Mouse (Mus musculus) layer of hippocampus, postnatal 10 days (tissue): ENCODE measurements around the gene Sri. TPM values are rescaled to one million over a fixed set of nuclear protein-coding genes. Genes with fewer than 3 reads are reported as not detected.
A peak's percentile ranks its signal among the peaks of the same experiment; 100 is the strongest.
"Not testable (repeated sequence)": the region's sequence is repeated elsewhere in the genome, so short reads cannot be mapped to it uniquely, and the experiment has no call there.

Source experiments
- DNase-seq, 2 experiments: peaks; one replicate each; pipeline ENCODE4 v3.0.0; 2021; ENCODE audit warnings: low spot score in 2 of 2
- long read RNA-seq: library from polyadenylated mRNA; stranded (forward); transcript quantifications from one replicate; pipeline ENCODE4 v2.0.0, GENCODE M21; 2023
- total RNA-seq, 2 experiments: library from RNA; stranded (reverse); gene quantifications; 2 replicates each; pipeline ENCODE4 v1.2.3; 2021

Gene Sri
- total RNA-seq = 100 to 1,000 TPM; 104 to 107 TPM
- long read RNA-seq, transcript Sri-205 (8 exons, 2,251 nt) = major isoform, 108 of 125 reads
- long read RNA-seq, partial matches to known transcripts = 6 of 125 reads
- long read RNA-seq, other reads (novel, unspliced or antisense) = 7 of 125 reads

- DNase-seq = no peak
Observed at GRCm38 (mm10) chr5:8045855-8046254, at the start of gene Sri. Sri (plus strand) TSS chr5:8046078.

DNA sequence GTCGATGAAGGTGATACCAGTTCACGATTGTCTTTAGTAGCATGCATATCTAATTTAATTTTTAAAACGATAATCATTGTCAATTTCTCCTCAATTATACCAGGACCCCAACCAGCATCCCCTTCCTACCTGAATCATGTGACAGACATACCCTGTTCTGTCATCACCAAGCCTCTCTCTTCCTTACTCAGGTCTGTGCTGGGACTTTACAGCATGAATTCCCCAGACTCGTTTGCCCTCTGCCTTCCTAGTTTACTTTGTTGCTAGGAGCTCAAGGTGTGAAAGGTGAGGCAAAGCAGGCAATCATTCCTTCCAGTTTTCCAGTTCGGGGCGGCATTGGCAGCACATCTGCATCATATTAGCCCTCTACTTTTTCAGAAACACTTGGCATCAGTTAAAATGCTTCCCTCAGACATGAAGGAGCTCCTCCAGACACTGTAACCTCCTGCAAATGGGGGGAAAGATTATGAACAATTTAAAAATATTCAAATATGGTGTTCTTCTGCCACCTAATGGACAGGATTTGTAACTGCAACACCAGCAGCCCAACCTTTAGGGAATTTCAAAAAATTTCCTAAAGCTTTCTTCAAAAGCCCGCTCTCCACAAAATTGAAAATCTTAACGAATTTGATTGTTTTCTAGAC is 49.4 kb upstream of the Sri start:
- peak; percentile 14 to 18 for DNase-seq

DNA sequence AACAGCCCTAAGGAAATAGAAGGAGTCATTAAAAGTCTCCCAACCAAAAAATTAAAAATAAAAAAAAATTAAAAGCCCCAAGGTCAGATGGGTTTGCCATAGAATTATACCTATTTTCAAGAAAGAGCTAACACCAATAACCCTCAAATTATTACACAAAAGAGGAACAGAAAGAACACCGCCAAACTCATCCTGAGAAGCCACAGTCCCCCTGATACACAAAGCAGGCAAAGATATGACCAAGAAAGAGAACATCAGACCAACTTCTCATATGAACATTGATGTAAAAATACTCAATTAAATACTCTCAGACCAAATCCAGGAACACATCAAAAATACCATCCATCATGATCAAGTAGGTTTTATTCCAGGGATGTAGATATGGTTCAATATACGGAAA is 48.8 kb upstream of the Sri start:
- no peak for DNase-seq

- DNase-seq = peak; percentile 9 to 21
Observed at GRCm38 (mm10) chr5:8000466-8000865, 45.4 kb upstream of the Sri start.

DNA sequence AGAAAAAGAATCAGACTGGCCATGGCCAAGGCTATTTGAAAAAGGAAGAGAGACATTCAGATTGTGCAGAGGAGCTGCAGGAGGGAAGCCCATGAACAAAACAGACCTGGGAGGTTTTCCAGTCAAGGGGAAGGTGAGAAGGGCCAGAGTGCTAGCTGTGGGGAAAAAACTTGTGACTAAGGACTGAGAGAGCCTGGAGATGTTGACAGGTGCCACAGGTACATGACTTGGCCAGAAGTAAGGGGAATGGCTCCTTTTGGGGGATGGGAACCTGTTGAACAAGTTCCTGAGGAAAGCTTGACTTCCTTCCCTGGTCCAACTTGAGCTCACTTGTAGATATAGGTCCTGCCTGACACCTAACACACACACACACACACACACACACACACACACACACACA is 43.1 kb upstream of the Sri start:
- DNase-seq = no peak

GRCm38 (mm10) chr5:8013276-8013675 is 32.6 kb upstream of the Sri start:
- no peak for DNase-seq

- DNase-seq = not testable (repeated sequence)
Observed at GRCm38 (mm10) chr5:8034596-8034995, 11.3 kb upstream of the Sri start.

DNA sequence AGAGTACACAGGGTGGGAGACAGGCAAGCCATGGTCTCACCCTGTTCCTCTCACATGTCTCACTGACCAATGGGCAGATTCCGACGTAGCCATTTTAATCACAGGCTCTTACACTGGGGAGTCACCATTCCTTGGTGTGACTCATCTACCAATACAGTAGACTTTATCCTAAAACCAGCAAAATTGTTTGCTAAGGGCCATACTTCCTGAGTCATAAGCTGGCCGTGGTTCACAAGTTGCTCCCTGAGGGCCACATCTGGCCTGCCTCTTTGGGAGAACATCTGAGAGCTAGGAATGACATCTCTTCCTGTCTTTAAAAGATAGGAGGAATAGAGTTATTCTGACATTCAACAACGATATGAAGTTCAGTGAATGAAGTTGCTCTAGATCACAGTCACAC is 7.9 kb downstream of the Sri start:
- no peak for DNase-seq

DNA sequence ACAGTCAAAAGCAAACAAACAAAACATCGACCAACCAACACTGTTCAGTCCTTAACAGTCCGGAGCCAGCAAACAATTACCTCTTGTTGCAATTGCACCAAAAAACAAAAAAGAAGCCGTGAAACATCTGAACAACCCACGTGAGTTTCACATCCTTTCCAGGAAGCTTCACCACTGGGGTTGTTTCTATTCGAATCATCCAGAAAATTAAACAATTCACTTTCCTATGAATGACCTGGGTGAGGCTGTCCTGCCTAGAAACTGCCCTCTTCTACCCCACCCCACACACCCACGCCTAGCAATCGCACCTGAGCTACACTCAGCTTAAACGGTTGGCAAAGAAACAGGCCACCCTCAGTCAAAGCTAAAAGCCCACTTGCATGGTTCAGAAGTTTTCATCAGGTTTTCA is 9.8 kb downstream of the Sri start:
- no peak for DNase-seq

DNA sequence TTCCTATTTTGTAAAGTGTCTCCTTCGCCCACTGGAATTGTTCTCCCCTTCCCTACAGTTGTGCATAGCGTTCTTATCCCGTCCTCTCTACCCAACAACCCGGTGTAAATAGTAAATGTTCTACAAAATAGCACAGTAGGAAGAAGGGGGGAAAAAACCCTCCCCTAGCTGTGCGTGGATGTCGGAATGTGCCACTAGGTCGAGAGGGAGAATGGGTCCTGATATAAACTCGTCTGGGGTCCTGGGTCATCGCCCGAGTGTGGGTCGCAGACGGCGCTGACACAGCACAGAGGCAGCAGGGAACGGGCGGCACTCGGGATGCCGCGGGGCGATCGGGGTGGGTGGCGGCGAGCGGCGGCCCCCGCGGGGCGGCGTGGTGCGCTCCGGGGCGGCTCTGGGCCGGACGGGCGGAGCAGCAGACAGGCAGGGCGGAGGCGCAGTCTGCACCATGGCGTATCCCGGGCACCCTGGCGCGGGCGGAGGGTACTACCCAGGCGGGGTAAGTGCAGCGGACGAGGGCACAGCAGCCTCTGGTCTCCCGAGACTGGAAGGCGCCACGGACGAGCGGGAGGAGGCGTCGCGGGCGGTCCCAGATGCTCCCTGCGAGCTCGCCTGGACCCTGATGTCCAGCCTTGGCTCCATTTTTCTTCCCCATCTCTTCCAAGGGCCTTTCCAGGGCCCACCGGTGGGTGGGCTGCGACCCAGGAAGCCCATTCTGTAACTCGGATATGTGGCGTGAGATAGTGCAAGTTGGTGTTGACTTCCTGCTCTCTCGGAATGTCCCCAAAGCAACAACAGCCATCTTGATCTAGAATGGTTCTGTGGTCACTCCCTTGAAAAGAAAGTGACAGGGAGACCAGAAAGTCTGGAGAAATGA is 10.5 kb downstream of the Sri start:
- peak; percentile 75 to 85 for DNase-seq

GRCm38 (mm10) chr5:8057018-8057323 is 11.1 kb downstream of the Sri start:
- DNase-seq = peak in 1 of 2 experiments; percentile 27

GRCm38 (mm10) chr5:8058056-8058455 is 12.2 kb downstream of the Sri start:
- DNase-seq = no peak

DNA sequence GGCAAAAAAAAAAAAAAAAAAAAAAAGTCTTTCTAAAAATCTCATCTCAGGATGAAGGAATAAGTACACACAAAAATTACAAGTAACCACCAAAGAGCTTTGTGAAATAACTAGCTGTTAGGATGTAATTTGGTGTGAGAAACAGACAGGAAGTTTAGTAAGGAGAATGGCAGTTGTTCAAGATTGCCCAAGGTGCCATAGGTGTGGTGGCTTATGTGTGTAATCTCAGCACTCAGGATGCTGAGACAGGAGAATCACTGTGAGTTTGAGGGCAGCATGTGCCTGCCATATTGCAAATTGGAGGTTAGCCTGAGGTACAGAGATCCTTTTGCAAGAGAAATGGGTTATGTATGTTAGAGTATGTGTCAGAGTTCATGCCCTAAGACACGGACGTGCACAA is 16.6 kb downstream of the Sri start:
- DNase-seq = no peak

DNA sequence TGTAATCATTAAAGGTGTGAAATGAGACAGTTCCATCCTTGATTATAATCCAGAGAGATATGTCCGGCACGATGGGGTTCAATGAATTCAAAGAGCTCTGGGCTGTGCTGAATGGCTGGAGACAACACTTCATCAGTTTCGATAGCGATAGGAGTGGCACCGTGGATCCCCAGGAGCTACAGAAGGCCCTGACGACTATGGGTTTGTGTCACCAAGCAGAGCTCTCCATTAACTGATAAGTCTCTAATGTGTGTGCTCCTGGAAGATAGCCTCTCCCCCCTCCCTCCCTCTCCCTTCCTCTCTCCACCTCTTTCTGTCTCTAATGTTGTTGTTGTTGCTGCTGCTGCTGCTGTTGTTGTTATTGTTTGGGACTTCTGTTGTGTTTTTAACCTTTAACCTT is 17.3 kb downstream of the Sri start:
- no peak for DNase-seq

- no peak for DNase-seq
Observed at GRCm38 (mm10) chr5:8073406-8073805, 27.5 kb downstream of the Sri start.

DNA sequence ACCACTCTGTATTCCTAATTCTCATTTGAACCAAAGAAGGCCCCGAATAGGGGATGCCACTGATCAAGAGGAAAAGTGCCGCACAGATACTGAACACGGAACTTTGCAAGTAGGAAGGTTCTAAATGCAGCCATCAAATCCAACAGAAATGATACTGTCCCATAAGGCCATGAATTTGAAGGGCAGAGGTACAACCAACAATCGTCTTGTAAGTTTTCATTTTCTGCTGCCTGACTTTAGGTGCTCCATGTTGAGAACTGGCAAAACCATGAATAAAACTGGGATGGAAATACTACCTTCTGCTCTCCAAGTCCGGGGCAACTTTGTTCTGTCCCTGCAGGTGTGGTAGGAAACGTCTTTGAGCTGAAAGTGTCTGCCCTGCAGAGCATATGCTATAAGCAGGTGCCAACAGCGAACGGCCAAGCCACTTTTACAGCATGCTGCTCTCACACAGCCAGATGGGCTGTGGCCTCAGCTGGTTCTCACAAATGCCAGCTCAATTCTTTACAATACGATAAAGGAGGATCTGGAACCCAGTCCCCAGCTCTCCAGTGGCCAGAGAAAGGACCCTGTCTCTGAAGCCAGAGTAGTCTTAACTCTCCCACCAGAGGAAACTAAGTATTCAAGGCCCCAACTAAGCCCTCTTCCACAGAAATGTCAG is 28.2 kb downstream of the Sri start:
- DNase-seq = no peak

DNA sequence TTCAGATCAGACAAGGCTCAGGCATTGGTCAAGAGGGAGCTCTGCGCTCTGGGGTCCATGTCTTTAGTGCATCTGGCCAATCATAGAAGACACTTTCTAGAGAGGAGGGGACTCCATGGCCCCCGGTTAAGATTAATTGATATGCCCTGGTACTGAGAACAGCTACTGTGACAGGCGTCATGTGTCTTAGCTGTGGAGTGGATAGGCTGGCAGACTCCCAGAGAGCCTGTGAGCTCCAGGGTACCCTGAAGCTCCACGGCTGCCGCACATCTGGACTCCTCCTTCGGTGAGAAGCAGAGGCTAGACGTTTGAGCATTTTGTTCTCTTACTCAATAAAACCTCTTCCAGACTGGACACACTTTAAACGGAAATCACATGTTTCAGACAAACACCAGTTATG is 31.6 kb downstream of the Sri start:
- DNase-seq = no peak

DNA sequence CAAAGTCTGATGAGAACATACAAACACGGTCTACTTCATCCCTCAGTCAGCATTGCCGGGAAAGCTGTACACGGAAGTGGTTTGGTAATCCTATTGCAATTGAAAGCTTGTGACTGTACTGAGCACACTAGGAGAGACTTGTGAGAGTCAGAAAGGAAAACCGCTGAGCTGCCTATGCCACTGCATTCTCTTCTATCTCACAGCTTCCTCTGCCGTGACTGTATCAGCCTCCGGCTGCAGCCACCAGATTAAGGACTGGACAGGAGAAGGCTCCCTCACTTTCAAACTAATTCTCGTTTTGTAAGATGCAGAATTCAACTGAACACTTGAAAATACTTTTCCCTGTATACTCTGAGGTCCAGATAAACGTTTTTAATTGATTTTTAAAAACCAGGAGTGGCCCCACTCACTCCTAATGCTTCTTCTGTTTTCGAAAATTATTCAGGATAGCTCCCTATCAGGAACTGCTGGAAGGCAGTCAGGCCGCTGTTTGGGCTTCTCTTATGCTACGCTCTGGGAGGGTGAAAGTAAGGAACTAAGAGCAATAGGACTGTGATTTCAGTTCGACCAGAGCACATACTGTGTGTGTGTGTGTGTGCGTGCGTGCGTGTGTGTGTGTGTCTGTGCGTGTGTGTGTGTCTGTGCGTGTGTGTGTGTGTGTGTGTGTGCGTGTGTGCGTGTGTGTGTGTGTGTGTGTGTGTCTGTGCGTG is 37.1 kb downstream of the Sri start:
- no peak for DNase-seq

DNA sequence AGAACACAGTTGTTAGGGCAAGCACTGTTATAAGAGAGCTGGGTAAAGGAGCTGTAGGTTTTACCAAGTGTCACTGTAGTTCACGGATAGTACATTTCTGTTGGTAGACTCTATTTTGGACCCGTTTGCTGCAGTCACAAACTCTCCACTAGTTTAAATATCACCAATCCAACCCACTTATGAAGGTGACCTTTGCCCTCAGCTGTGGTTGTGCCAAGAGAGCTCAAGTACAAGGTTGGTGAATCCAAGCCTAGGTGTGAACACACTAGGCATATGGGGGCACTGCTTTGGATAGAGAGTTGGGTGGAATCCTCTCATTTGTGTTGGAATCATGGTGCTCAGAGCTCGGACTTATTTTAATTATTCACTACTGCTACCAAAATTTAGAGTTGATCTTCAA is 39.8 kb downstream of the Sri start:
- no peak for DNase-seq

- DNase-seq = no peak
Observed at GRCm38 (mm10) chr5:8088147-8088546, 42.3 kb downstream of the Sri start.

DNA sequence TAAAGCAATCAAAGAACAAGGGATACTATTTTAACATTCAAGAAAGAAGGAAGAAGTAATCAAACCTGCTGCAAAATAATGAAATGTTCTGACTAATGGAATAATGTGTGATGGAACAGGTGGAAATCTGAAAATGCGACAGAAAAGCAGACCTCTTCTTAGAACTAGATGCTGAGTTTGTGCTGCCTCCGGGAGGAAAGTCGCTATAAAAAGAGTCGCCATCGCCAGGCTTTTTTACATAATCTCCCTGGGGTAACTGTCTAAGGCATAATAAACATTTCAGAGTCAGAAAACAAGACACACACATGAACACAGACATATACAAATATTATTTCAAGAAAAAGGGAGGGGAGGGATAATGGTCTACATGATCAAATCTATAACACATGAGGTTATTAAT is 49.0 kb downstream of the Sri start:
- DNase-seq = no peak

DNA sequence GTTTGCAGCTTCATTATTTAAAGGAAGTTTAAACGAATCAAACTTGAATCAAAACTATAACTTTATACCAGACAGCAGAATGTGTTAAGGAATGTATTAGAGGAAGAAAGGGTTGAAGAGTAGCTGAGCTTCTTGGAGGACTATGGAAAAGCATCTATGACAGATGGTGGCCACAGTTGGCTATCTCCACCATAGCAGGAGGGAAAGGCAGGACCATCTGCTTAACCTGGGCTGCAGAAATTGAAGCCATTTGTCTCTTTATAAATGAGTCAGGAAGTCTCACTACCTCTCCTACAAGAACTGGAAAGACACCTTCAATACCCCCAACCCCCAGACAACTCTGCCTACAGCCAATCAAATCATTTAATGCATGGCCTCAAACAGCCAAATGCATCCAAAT is 49.8 kb downstream of the Sri start:
- DNase-seq = no peak
